Mouse (Mus musculus) G1E (cell line): ENCODE results near the gene Cep152.

Source experiments
- CTCF ChIP-seq: IDR thresholded peaks from 2 replicates; pipeline ENCODE4 v1.5.1; 2012; ENCODE audit warnings: low read depth, low read length, inconsistent platforms, mixed read lengths
- POLR2AphosphoS5 ChIP-seq: IDR thresholded peaks from 2 replicates; pipeline ENCODE4 v1.6.1; 2012; ENCODE audit warnings: low read depth, low read length, inconsistent platforms; ENCODE audit not compliant: insufficient replicate concordance

DNA sequence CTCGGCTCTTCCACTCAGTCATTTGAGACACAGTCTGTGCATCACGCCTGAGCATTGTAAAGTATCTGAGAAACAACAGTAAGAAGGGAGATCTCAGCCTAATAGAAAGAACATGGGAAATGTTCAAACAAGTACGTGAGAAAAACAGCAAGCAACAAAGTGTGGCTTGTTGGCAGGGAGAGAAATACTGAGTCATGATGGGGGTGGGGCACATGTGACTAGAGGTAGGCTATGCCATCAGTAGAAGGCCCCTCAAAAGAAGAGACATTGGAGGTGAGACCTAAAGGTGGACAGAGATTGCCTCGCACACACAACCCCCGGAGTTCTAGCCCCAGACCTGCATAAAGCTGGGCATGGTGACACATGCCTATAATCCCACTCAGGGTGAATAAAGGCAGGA lies 40.3 kb upstream of the Cep152 start:
- TF ChIP-seq CTCF (no peak), POLR2AphosphoS5 (no peak)
